Mouse (Mus musculus): ENCODE data around the gene Sash1. TPM values are rescaled to one million over a fixed set of nuclear protein-coding genes. Genes with fewer than 3 reads are reported as not detected.

Sash1 gene
- polyA plus RNA-seq, 1 experiment from 2014 or later: 4.5 TPM

- Histone ChIP-seq H3K9ac (ENCODE audit: low read length) (no peak overlapping the region), H3K27me3 (ENCODE audit: control insufficient read depth, insufficient read depth, low read length) (no peaks in the 10 kb centered on the region), H3K4me2 (ENCODE audit: low read depth) (no peak overlapping the region), H3K27ac (ENCODE audit: low read depth, low read length) (no peak overlapping the region), H3K4me3 (ENCODE audit: low read depth, low read length) (no peak overlapping the region), H3K9me3 (ENCODE audit: control insufficient read depth, low read length) (no peaks in the 10 kb centered on the region), H3K4me1 (ENCODE audit: control insufficient read depth, insufficient read depth, low read length) (no peaks in the 10 kb centered on the region), H3K36me3 (ENCODE audit: control insufficient read depth, insufficient read depth, low read length) (no peaks in the 10 kb centered on the region)
- ATAC-seq (ENCODE audit: insufficient read depth, low FRiP score, low TSS enrichment) (no peak), DNase-seq (ENCODE audit: low spot score) (no peak)
- WGBS: 92% methylated on average over 3 of the region's 3 CpGs
Observed at GRCm38 (mm10) chr10:8872788-8873187, 13.1 kb downstream of the Sash1 start.

- DNase-seq (ENCODE audit: low spot score) (no peak), ATAC-seq (ENCODE audit: insufficient read depth, low FRiP score, low TSS enrichment) (no peak)
- Histone ChIP-seq H3K4me2 (ENCODE audit: low read depth) (no peak overlapping the region), H3K27ac (ENCODE audit: low read depth, low read length) (no peak overlapping the region), H3K4me1 (ENCODE audit: control insufficient read depth, insufficient read depth, low read length) (no peaks in the 10 kb centered on the region), H3K9ac (ENCODE audit: low read length) (no peak overlapping the region), H3K36me3 (ENCODE audit: control insufficient read depth, insufficient read depth, low read length) (no peaks in the 10 kb centered on the region), H3K9me3 (ENCODE audit: control insufficient read depth, low read length) (no peaks in the 10 kb centered on the region), H3K4me3 (ENCODE audit: low read depth, low read length) (no peak overlapping the region), H3K27me3 (ENCODE audit: control insufficient read depth, insufficient read depth, low read length) (no peaks in the 10 kb centered on the region)
- WGBS: 91% methylated on average over 1 of the region's 1 CpGs
Observed at GRCm38 (mm10) chr10:8871935-8872334, 13.9 kb downstream of the Sash1 start.

GRCm38 (mm10) chr10:8870368-8870767, 15.5 kb downstream of the Sash1 start:
- Histone ChIP-seq H3K4me1 (ENCODE audit: control insufficient read depth, insufficient read depth, low read length) (no peaks in the 10 kb centered on the region), H3K4me2 (ENCODE audit: low read depth) (no peak overlapping the region), H3K9ac (ENCODE audit: low read length) (no peak overlapping the region), H3K4me3 (ENCODE audit: low read depth, low read length) (no peak overlapping the region), H3K27ac (ENCODE audit: low read depth, low read length) (no peak overlapping the region), H3K9me3 (ENCODE audit: control insufficient read depth, low read length) (no peaks in the 10 kb centered on the region), H3K36me3 (ENCODE audit: control insufficient read depth, insufficient read depth, low read length) (no peaks in the 10 kb centered on the region), H3K27me3 (ENCODE audit: control insufficient read depth, insufficient read depth, low read length) (no peaks in the 10 kb centered on the region)
- no peak for ATAC-seq (ENCODE audit: insufficient read depth, low FRiP score, low TSS enrichment)
- no peak for DNase-seq (ENCODE audit: low spot score)
- 91% methylated on average over 3 of the region's 3 CpGs for WGBS

- no peak overlapping the region for H3K9ac ChIP-seq (ENCODE audit: low read length)
- no peak overlapping the region for H3K4me2 ChIP-seq (ENCODE audit: low read depth)
- H3K27me3 ChIP-seq (ENCODE audit: control insufficient read depth, insufficient read depth, low read length): no peaks in the 10 kb centered on the region
- H3K27ac ChIP-seq (ENCODE audit: low read depth, low read length): no peak overlapping the region
- no peaks in the 10 kb centered on the region for H3K9me3 ChIP-seq (ENCODE audit: control insufficient read depth, low read length)
- ATAC-seq (ENCODE audit: insufficient read depth, low FRiP score, low TSS enrichment) (no peak), DNase-seq (ENCODE audit: low spot score) (no peak)
- no peaks in the 10 kb centered on the region for H3K4me1 ChIP-seq (ENCODE audit: control insufficient read depth, insufficient read depth, low read length)
- no peak overlapping the region for H3K4me3 ChIP-seq (ENCODE audit: low read depth, low read length)
- WGBS: 75% methylated on average over 4 of the region's 4 CpGs
- no peaks in the 10 kb centered on the region for H3K36me3 ChIP-seq (ENCODE audit: control insufficient read depth, insufficient read depth, low read length)
Observed at GRCm38 (mm10) chr10:8866062-8866642, 19.7 kb downstream of the Sash1 start.

GRCm38 (mm10) chr10:8860655-8861054, 25.2 kb downstream of the Sash1 start:
- no peaks in the 10 kb centered on the region for H3K4me1 ChIP-seq (ENCODE audit: control insufficient read depth, insufficient read depth, low read length)
- 74% methylated on average over 9 of the region's 9 CpGs for WGBS
- ATAC-seq (ENCODE audit: insufficient read depth, low FRiP score, low TSS enrichment): no peak
- no peak overlapping the region for H3K27ac ChIP-seq (ENCODE audit: low read depth, low read length)
- H3K4me3 ChIP-seq (ENCODE audit: low read depth, low read length): no peak overlapping the region
- no peak overlapping the region for H3K9ac ChIP-seq (ENCODE audit: low read length)
- no peaks in the 10 kb centered on the region for H3K27me3 ChIP-seq (ENCODE audit: control insufficient read depth, insufficient read depth, low read length)
- no peaks in the 10 kb centered on the region for H3K9me3 ChIP-seq (ENCODE audit: control insufficient read depth, low read length)
- no peaks in the 10 kb centered on the region for H3K36me3 ChIP-seq (ENCODE audit: control insufficient read depth, insufficient read depth, low read length)
- no peak for DNase-seq (ENCODE audit: low spot score)
- H3K4me2 ChIP-seq (ENCODE audit: low read depth): no peak overlapping the region

GRCm38 (mm10) chr10:8858718-8859117, 27.2 kb downstream of the Sash1 start:
- no peaks in the 10 kb centered on the region for H3K4me1 ChIP-seq (ENCODE audit: control insufficient read depth, insufficient read depth, low read length)
- ATAC-seq (ENCODE audit: insufficient read depth, low FRiP score, low TSS enrichment): no peak
- no peak for DNase-seq (ENCODE audit: low spot score)
- H3K4me3 ChIP-seq (ENCODE audit: low read depth, low read length): no peak overlapping the region
- no peak overlapping the region for H3K9ac ChIP-seq (ENCODE audit: low read length)
- no peak overlapping the region for H3K4me2 ChIP-seq (ENCODE audit: low read depth)
- H3K9me3 ChIP-seq (ENCODE audit: control insufficient read depth, low read length): no peaks in the 10 kb centered on the region
- H3K27me3 ChIP-seq (ENCODE audit: control insufficient read depth, insufficient read depth, low read length): no peaks in the 10 kb centered on the region
- WGBS: 93% methylated on average over 7 of the region's 7 CpGs
- no peaks in the 10 kb centered on the region for H3K36me3 ChIP-seq (ENCODE audit: control insufficient read depth, insufficient read depth, low read length)
- H3K27ac ChIP-seq (ENCODE audit: low read depth, low read length): no peak overlapping the region

GRCm38 (mm10) chr10:8856942-8857341, 28.9 kb downstream of the Sash1 start:
- Histone ChIP-seq H3K36me3 (ENCODE audit: control insufficient read depth, insufficient read depth, low read length) (no peaks in the 10 kb centered on the region), H3K9me3 (ENCODE audit: control insufficient read depth, low read length) (no peaks in the 10 kb centered on the region), H3K9ac (ENCODE audit: low read length) (no peak overlapping the region), H3K4me2 (ENCODE audit: low read depth) (no peak overlapping the region), H3K27ac (ENCODE audit: low read depth, low read length) (no peak overlapping the region), H3K27me3 (ENCODE audit: control insufficient read depth, insufficient read depth, low read length) (no peaks in the 10 kb centered on the region), H3K4me3 (ENCODE audit: low read depth, low read length) (no peak overlapping the region), H3K4me1 (ENCODE audit: control insufficient read depth, insufficient read depth, low read length) (no peaks in the 10 kb centered on the region)
- WGBS: 85% methylated on average over 2 of the region's 2 CpGs
- ATAC-seq (ENCODE audit: insufficient read depth, low FRiP score, low TSS enrichment) (no peak), DNase-seq (ENCODE audit: low spot score) (no peak)

GRCm38 (mm10) chr10:8853326-8853725, 32.5 kb downstream of the Sash1 start:
- no peaks in the 10 kb centered on the region for H3K9me3 ChIP-seq (ENCODE audit: control insufficient read depth, low read length)
- H3K4me2 ChIP-seq (ENCODE audit: low read depth): no peak overlapping the region
- H3K36me3 ChIP-seq (ENCODE audit: control insufficient read depth, insufficient read depth, low read length): no peaks in the 10 kb centered on the region
- peak; percentile 25 for DNase-seq (ENCODE audit: low spot score)
- no peak overlapping the region for H3K4me3 ChIP-seq (ENCODE audit: low read depth, low read length)
- H3K9ac ChIP-seq (ENCODE audit: low read length): no peak overlapping the region
- H3K27ac ChIP-seq (ENCODE audit: low read depth, low read length): no peak overlapping the region
- H3K27me3 ChIP-seq (ENCODE audit: control insufficient read depth, insufficient read depth, low read length): no peaks in the 10 kb centered on the region
- no peak for ATAC-seq (ENCODE audit: insufficient read depth, low FRiP score, low TSS enrichment)
- WGBS: 54% methylated on average over 7 of the region's 7 CpGs
- H3K4me1 ChIP-seq (ENCODE audit: control insufficient read depth, insufficient read depth, low read length): no peaks in the 10 kb centered on the region

GRCm38 (mm10) chr10:8851625-8852024, 34.2 kb downstream of the Sash1 start:
- ATAC-seq (ENCODE audit: insufficient read depth, low FRiP score, low TSS enrichment) (no peak), DNase-seq (ENCODE audit: low spot score) (no peak)
- H3K4me2 ChIP-seq (ENCODE audit: low read depth): no peak overlapping the region
- no peak overlapping the region for H3K27ac ChIP-seq (ENCODE audit: low read depth, low read length)
- H3K4me3 ChIP-seq (ENCODE audit: low read depth, low read length): no peak overlapping the region
- 81% methylated on average over 10 of the region's 10 CpGs for WGBS
- H3K36me3 ChIP-seq (ENCODE audit: control insufficient read depth, insufficient read depth, low read length): no peaks in the 10 kb centered on the region
- H3K27me3 ChIP-seq (ENCODE audit: control insufficient read depth, insufficient read depth, low read length): no peaks in the 10 kb centered on the region
- no peaks in the 10 kb centered on the region for H3K4me1 ChIP-seq (ENCODE audit: control insufficient read depth, insufficient read depth, low read length)
- no peak overlapping the region for H3K9ac ChIP-seq (ENCODE audit: low read length)
- no peaks in the 10 kb centered on the region for H3K9me3 ChIP-seq (ENCODE audit: control insufficient read depth, low read length)
